Mouse (Mus musculus): ENCODE data around the gene Uncx. TPM values are rescaled to one million over a fixed set of nuclear protein-coding genes. Genes with fewer than 3 reads are reported as not detected.

Uncx gene
- not detected in 2 replicates for polyA plus RNA-seq (2012; ENCODE audit: insufficient read depth, low replicate concordance)

DNA sequence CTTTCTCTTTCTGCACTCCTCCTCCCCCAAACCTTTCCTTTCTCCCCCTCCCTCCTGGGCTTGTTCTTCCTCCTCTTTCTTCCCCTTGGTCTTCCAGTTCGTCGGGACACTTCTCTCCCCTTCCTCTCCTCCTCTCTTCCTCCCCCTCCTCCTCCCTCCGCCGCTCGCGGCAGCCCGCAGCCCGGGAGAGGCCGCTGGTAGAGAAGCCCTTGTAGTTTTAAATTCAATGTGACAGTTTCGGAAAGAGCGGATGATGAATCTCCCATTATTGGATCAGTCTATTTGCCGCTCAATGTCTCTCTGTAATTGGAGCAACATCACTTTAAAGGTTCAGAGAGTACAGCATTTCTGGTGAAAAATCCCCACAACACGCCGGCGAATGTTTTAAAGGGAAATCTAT, at the start of gene Uncx:
Uncx (plus strand) TSS at position 281 of the 400 bp plus-strand sequence.
- Histone ChIP-seq H3K4me1 (peaks cover 29% of the 10 kb centered on the region), H3K36me3 (replicated peaks; ENCODE audit: low read length) (no peaks in the 10 kb centered on the region), H3K27me3 (replicated peaks) (peaks cover 97% of the 10 kb centered on the region)

DNA sequence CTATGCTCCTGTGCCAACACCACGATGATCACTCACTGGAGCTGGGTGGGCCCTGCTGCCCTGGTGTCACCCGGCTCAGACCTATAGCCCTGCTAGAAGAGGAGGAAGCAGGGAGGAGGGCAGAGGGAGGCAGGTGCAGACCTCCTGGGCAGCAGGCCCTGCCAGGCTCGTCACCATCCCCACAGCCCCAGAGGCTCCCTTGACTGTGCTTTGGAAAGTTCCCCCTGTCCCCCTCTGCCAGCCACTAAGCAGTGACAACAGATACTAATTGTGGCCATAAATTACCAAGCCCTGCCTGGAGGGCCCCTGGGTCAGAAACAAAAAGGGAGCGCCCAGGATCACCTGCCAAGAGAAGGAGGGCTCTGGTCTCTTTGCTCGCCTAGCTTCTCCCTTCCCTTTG, 49.6 kb upstream of the Uncx start:
- Histone ChIP-seq H3K27me3 (replicated peaks) (peaks cover 63% of the 10 kb centered on the region), H3K36me3 (replicated peaks; ENCODE audit: low read length) (no peaks in the 10 kb centered on the region), H3K4me1 (peaks cover 3% of the 10 kb centered on the region; the same call in 1 of the 2 replicates), H3K9me3 (peaks cover 14% of the 10 kb centered on the region), H3K4me3 (replicated peaks) (no peak overlapping the region)
- TF ChIP-seq FLI1 (IDR thresholded peaks at IDR 0.05; ENCODE audit: low read length) (no peak), GATA1 (IDR thresholded peaks at IDR 0.05; ENCODE audit: borderline replicate concordance, low read length) (no peak)

More for the DNA sequence above, at the start of gene Uncx:
- Histone ChIP-seq H3K4me3 (replicated peaks) (no peak within 1 kb of the TSS), H3K9me3 (no peaks in the 10 kb centered on the region)
- no peak for TF ChIP-seq GATA1 (IDR thresholded peaks at IDR 0.05; ENCODE audit: borderline replicate concordance, low read length)
- TF ChIP-seq FLI1 (IDR thresholded peaks at IDR 0.05; ENCODE audit: low read length): no peak

DNA sequence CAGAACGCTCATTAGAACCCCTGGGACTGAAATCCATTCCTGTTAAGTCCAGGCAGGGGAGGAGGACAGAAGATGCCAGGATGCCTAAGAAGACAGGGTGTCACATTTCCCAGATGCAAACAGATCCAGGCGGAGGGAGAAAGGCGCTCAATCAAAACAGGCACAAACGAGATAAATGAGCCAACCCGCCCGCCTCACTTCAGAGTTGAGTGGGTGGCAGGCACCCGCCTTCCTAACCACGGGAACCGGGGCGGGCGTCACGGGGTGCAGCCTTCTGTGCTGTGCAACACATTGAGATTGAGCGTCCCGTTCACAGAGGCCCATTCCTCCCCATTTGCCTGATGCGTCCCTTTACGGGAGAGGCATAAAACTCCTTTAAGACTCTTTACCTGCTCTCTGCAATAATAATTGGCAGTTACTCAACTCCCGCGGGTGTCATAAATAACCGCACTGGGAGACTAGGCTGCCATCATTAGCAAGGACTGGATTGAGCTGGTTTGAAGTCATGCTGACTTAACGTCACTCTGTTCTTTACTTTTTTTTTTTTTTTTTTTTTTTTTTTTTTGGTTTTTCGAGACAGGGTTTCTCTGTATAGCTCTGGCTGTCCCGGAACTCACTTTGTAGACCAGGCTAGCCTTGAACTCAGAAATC, 48.1 kb upstream of the Uncx start:
- peaks cover 14% of the 10 kb centered on the region for H3K9me3 ChIP-seq
- no peak for TF ChIP-seq FLI1 (IDR thresholded peaks at IDR 0.05; ENCODE audit: low read length)
- TF ChIP-seq GATA1 (IDR thresholded peaks at IDR 0.05; ENCODE audit: borderline replicate concordance, low read length): no peak
- no peak overlapping the region for H3K4me3 ChIP-seq (replicated peaks)
- no peaks in the 10 kb centered on the region for H3K36me3 ChIP-seq (replicated peaks; ENCODE audit: low read length)
- peaks cover 3% of the 10 kb centered on the region; the same call in 1 of the 2 replicates for H3K4me1 ChIP-seq
- H3K27me3 ChIP-seq (replicated peaks): peaks cover 68% of the 10 kb centered on the region

DNA sequence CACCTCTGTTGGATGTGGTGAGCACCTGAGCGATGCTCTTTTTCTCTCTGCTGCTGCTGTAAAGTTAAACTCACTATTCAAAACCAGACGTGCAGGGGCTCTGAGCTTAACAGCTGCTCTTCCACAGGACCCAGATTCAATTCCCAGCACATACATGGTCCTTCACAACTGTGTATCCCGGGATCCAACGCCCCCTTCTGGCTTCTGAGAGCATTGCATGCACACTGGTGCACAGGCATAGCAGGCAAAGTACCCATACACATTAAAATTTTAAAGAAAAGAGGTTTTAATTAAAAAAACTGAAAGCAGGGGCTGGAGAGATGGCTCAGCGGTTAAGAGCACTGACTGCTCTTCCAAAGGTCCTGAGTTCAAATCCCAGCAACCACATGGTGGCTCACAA, 46.4 kb upstream of the Uncx start:
- H3K36me3 ChIP-seq (replicated peaks; ENCODE audit: low read length): no peaks in the 10 kb centered on the region

DNA sequence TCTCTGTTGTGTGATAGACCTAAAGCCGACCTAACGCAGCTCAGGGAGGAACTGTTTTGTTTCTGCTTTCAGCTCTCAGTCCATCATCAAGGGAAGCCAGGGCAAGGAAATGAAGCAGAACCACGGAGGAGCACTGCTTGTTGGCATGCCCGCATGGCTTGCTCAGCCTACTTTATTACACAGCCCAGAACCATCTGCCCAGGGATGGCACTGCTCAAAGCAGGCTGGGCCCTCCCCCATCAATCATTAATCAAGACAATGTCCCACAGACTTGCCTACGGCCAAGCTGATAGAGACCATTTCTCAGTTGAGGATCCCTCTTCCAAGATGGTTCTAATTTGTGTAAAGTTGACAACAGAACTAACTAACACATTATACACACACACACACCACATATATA, 44.5 kb upstream of the Uncx start:
- H3K4me1 ChIP-seq: peaks cover 3% of the 10 kb centered on the region; the same call in 1 of the 2 replicates
- H3K27me3 ChIP-seq (replicated peaks): peaks cover 73% of the 10 kb centered on the region
- H3K36me3 ChIP-seq (replicated peaks; ENCODE audit: low read length): no peaks in the 10 kb centered on the region
- TF ChIP-seq GATA1 (IDR thresholded peaks at IDR 0.05; ENCODE audit: borderline replicate concordance, low read length) (no peak), FLI1 (IDR thresholded peaks at IDR 0.05; ENCODE audit: low read length) (no peak)
- H3K9me3 ChIP-seq: peaks cover 14% of the 10 kb centered on the region
- no peak overlapping the region for H3K4me3 ChIP-seq (replicated peaks)

More for the DNA sequence above, 46.4 kb upstream of the Uncx start:
- Histone ChIP-seq H3K4me3 (replicated peaks) (no peak overlapping the region), H3K9me3 (peaks cover 14% of the 10 kb centered on the region), H3K27me3 (replicated peaks) (peaks cover 70% of the 10 kb centered on the region), H3K4me1 (peaks cover 3% of the 10 kb centered on the region; the same call in 1 of the 2 replicates)
- TF ChIP-seq FLI1 (IDR thresholded peaks at IDR 0.05; ENCODE audit: low read length): no peak

GRCm38 (mm10) chr5:139502281-139502680, 41.0 kb upstream of the Uncx start:
- peaks cover 73% of the 10 kb centered on the region for H3K27me3 ChIP-seq (replicated peaks)
- H3K36me3 ChIP-seq (replicated peaks; ENCODE audit: low read length): no peaks in the 10 kb centered on the region
- TF ChIP-seq GATA1 (IDR thresholded peaks at IDR 0.05; ENCODE audit: borderline replicate concordance, low read length) (no peak), FLI1 (IDR thresholded peaks at IDR 0.05; ENCODE audit: low read length) (no peak)
- H3K9me3 ChIP-seq: peaks cover 4% of the 10 kb centered on the region
- peaks cover 6% of the 10 kb centered on the region for H3K4me1 ChIP-seq
- no peak overlapping the region for H3K4me3 ChIP-seq (replicated peaks)

- TF ChIP-seq FLI1 (IDR thresholded peaks at IDR 0.05; ENCODE audit: low read length) (no peak), GATA1 (IDR thresholded peaks at IDR 0.05; ENCODE audit: borderline replicate concordance, low read length) (no peak)
- Histone ChIP-seq H3K27me3 (replicated peaks) (peaks cover 68% of the 10 kb centered on the region), H3K4me3 (replicated peaks) (no peak overlapping the region)
These were observed 38.2 kb upstream of the Uncx start for GRCm38 (mm10) chr5:139505073-139505606.

DNA sequence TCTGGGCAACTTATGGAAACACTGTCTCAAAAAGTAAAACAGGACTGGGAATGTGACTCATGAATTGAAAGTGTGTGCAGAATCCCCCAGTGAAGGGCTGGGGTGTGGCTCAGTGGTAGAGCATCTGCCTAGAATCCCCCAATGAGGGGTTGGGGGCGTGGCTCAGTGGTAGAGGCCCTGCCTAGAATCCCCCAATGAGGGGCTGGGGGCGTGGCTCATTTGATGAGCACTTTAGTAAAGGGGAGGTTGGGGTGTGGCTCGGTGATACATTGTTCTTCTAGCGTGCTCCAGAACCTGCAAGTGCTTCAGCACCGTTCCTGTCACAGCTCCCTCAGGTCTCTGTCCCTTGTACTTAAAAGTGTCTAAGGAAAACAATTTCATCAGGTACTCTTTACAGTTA, 37.1 kb upstream of the Uncx start:
- Histone ChIP-seq H3K9me3 (peaks cover 9% of the 10 kb centered on the region; the same call in 1 of the 2 replicates), H3K4me1 (peaks cover 9% of the 10 kb centered on the region), H3K27me3 (replicated peaks) (peaks cover 69% of the 10 kb centered on the region), H3K4me3 (replicated peaks) (no peak overlapping the region), H3K36me3 (replicated peaks; ENCODE audit: low read length) (no peaks in the 10 kb centered on the region)
- TF ChIP-seq GATA1 (IDR thresholded peaks at IDR 0.05; ENCODE audit: borderline replicate concordance, low read length): no peak
- no peak for TF ChIP-seq FLI1 (IDR thresholded peaks at IDR 0.05; ENCODE audit: low read length)

More at GRCm38 (mm10) chr5:139505073-139505606, 38.2 kb upstream of the Uncx start:
- peaks cover 6% of the 10 kb centered on the region for H3K4me1 ChIP-seq
- peaks cover 9% of the 10 kb centered on the region; the same call in 1 of the 2 replicates for H3K9me3 ChIP-seq
- H3K36me3 ChIP-seq (replicated peaks; ENCODE audit: low read length): no peaks in the 10 kb centered on the region

DNA sequence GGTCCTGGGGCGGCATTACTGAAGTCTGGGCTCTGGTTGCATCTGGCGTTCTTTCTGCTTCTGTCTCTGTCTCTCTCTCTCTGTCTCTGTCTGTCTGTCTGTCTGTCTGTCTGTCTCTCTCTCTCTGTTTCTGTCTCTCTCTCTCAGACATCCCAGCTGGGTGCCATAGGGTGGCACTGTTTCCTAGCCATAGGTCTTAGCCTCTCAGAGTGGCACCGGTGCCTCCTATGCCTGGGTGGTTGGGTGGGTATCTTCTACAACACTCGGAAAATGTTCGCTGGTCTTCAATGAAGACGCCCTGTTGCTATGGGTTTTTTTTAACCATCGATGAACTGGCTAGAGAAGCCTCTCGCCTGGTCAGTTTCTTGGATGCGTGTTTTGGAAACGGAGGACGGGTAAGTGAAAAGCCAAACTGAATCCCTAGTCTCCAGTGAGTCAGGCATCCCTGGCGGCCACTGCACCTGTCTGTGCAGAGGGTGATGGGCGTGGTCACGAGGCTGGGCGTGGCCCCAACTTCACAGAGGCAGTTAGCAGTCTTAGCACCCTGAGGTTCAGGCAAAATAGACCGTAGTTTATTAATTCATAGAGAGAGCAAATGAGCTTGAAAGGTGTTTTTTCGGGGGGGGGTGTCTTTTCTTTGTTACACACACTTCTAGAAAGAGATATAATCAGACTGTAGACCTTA, 32.5 kb upstream of the Uncx start:
- no peak for TF ChIP-seq GATA1 (IDR thresholded peaks at IDR 0.05; ENCODE audit: borderline replicate concordance, low read length)
- no peak for TF ChIP-seq FLI1 (IDR thresholded peaks at IDR 0.05; ENCODE audit: low read length)
- Histone ChIP-seq H3K4me3 (replicated peaks) (no peak overlapping the region), H3K9me3 (peaks cover 23% of the 10 kb centered on the region), H3K36me3 (replicated peaks; ENCODE audit: low read length) (no peaks in the 10 kb centered on the region), H3K27me3 (replicated peaks) (peaks cover 61% of the 10 kb centered on the region), H3K4me1 (peaks cover 3% of the 10 kb centered on the region)

DNA sequence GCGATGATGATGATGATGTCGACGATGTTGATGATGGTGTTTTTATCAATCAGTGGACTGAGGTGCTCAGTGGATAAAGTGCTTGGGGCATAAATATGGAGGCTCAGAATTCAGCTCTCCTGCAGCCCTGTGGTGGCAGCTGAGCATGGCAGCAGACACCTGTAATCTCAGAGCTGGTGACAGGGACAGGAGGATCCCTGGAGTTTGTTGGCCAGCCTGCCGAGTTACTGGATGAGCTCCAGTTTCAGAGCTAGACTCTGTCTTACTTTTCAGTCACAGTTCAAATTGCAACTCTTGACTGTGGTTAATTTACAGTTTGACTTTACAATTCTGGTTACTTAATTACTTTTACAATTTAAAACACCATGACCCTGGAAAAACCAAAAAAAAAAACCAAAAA, 31.1 kb upstream of the Uncx start:
- Histone ChIP-seq H3K4me3 (replicated peaks) (no peak overlapping the region), H3K4me1 (peaks cover 3% of the 10 kb centered on the region; the same call in 1 of the 2 replicates), H3K9me3 (peaks cover 23% of the 10 kb centered on the region), H3K27me3 (replicated peaks) (peaks cover 63% of the 10 kb centered on the region), H3K36me3 (replicated peaks; ENCODE audit: low read length) (no peaks in the 10 kb centered on the region)
- TF ChIP-seq GATA1 (IDR thresholded peaks at IDR 0.05; ENCODE audit: borderline replicate concordance, low read length): no peak
- TF ChIP-seq FLI1 (IDR thresholded peaks at IDR 0.05; ENCODE audit: low read length): no peak

Data from megakaryocyte, embryonic 14.5 days (primary cell).